Mouse (Mus musculus) T-helper 17 cell (primary cell): ENCODE data around the gene Tha1.
"Not testable (repeated sequence)": the region's sequence is repeated elsewhere in the genome, so short reads cannot be mapped to it uniquely, and the experiment has no call there.

ENCODE experiments used
- in situ Hi-C, 2 experiments: fragments of 300-600 bp; cut with MboI, MseI; formaldehyde crosslinking; loops; 1 replicate in 1 of 2; 2 replicates in 1 of 2; pipeline ENCODE4 v1.15.1; 2025; ENCODE audit warnings: high pct_unique_total_duplicates in 2 of 2

The Tha1 gene

GRCm38 (mm10) chr11:117848985-117849671 is 24.2 kb downstream of the Tha1 start, which contains the start of gene Birc5:
Gene Birc5 (plus strand): TSS chr11:117849251.
- in situ Hi-C loops = no loop called here

- in situ Hi-C loops = no loop called here
These were observed 24.9 kb downstream of the Tha1 start for GRCm38 (mm10) chr11:117848271-117848984.

GRCm38 (mm10) chr11:117847593-117848215 is 25.6 kb downstream of the Tha1 start:
- in situ Hi-C loops = no loop called here

GRCm38 (mm10) chr11:117846640-117847039 is 26.6 kb downstream of the Tha1 start:
- in situ Hi-C loops = no loop called here

GRCm38 (mm10) chr11:117845651-117846050 is 27.6 kb downstream of the Tha1 start:
- in situ Hi-C loops = no loop called here

GRCm38 (mm10) chr11:117844997-117845396 is 28.3 kb downstream of the Tha1 start:
- in situ Hi-C loops = no loop called here

GRCm38 (mm10) chr11:117843434-117843833 is 29.8 kb downstream of the Tha1 start:
- in situ Hi-C loops = no loop called here

- in situ Hi-C loops = no loop called here
These were observed 32.4 kb downstream of the Tha1 start for GRCm38 (mm10) chr11:117840910-117841309.

GRCm38 (mm10) chr11:117839021-117839420 is 34.3 kb downstream of the Tha1 start:
- in situ Hi-C loops = no loop called here

- in situ Hi-C loops = no loop called here
These were observed 34.7 kb downstream of the Tha1 start for GRCm38 (mm10) chr11:117838572-117838971.

GRCm38 (mm10) chr11:117836306-117836705 is 37.0 kb downstream of the Tha1 start:
- in situ Hi-C loops = no loop called here

- in situ Hi-C loops = no loop called here
These were observed 39.2 kb downstream of the Tha1 start for GRCm38 (mm10) chr11:117834086-117834485.

- in situ Hi-C loops = not testable (repeated sequence)
These were observed 39.8 kb downstream of the Tha1 start for GRCm38 (mm10) chr11:117833509-117833908.

GRCm38 (mm10) chr11:117832086-117832969 is 41.0 kb downstream of the Tha1 start:
- in situ Hi-C loops = no loop called here

GRCm38 (mm10) chr11:117830401-117830800 is 42.9 kb downstream of the Tha1 start:
- in situ Hi-C loops = no loop called here

GRCm38 (mm10) chr11:117829671-117830215 is 43.5 kb downstream of the Tha1 start:
- in situ Hi-C loops = no loop called here

GRCm38 (mm10) chr11:117828888-117829604 is 44.2 kb downstream of the Tha1 start:
- in situ Hi-C loops = no loop called here

GRCm38 (mm10) chr11:117828149-117828887 is 45.0 kb downstream of the Tha1 start:
- in situ Hi-C loops = no loop called here

- in situ Hi-C loops = no loop called here
These were observed 45.9 kb downstream of the Tha1 start for GRCm38 (mm10) chr11:117827386-117827785.

GRCm38 (mm10) chr11:117826916-117827315 is 46.4 kb downstream of the Tha1 start:
- in situ Hi-C loops = no loop called here
